In the genomic region with DNA sequence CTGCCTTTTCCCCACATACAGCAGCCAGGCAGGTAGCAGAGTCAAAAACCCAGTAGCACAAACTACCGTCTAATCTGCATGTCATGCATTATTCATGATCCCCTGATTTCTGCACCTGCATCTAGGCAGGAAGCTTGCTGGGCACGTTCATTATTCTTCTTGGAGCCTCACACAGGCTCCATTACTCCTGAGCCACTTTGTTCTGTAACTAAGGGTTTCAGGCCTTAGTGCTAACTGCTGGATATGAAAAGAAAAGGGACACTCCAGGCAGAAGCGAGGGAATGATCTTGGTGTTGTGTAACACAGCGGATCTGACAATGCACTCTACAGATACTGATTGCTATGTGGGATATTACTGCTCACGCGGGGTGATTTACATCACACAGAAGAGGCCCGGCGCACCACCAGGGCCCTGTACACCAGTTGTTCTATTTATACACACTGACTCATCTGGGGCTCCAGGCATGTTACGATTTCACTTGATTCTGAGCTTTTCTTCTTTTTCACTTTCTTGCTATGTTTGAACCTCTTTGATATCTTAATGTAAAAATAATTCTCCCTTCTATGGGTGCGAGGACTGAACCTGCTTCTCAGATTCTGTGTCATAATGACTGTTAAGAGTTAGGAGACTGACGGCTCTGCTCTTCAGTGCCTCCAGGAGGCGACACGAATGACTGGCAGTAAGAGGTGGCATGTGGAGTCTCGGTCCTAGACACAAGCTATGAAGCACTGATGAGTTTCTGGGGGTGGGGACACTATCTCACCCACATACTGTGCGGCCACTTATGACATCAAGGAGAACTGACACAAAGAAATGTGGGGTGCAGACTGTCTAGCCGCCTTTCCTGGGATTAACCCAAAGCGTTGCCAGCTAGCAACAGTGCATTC, we compare ENCODE assay signal across 9 mouse cellular contexts.
DNase-seq lines count a peak whose midpoint lies in the region; ATAC-seq and TF ChIP-seq lines count a peak whose summit lies in the region.
"Had no signal": no experiment of that assay in that cellular context is flagged by ENCODE, and none has a peak within 500 bp of the region (broad histone marks: within the 10 kb centered on the region; RNA-seq: fewer than 3 reads in every experiment).

No protein-coding gene starts in this region.

- H3K9me3 ChIP-seq in heart, embryonic 16.5 days (replicated peaks; ENCODE audit: control insufficient read depth, low read length) = no peaks in the 10 kb centered on the region
- H3K9me3 ChIP-seq in E14TG2a.4 (ENCODE audit: low read length) = no peaks in the 10 kb centered on the region
- no peaks in the 10 kb centered on the region for H3K9me3 ChIP-seq in embryonic facial prominence, embryonic 14.5 days (ENCODE audit: control insufficient read depth, low read length)
- H3K9me3 ChIP-seq: megakaryocyte, embryonic 14.5 days had no signal

- no peak overlapping the region for H3K27ac ChIP-seq in heart, embryonic 16.5 days (ENCODE audit: low read length)
- no peak overlapping the region; the same call in 1 of the 2 replicates for H3K27ac ChIP-seq in embryonic facial prominence, embryonic 14.5 days (replicated peaks; ENCODE audit: low read depth, low read length)
- H3K27ac ChIP-seq in cerebellum, adult 2 months (ENCODE audit: insufficient read depth, low read length) = no peak overlapping the region

- no peaks in the 10 kb centered on the region for H3K36me3 ChIP-seq in heart, embryonic 16.5 days (ENCODE audit: control insufficient read depth, insufficient read depth)
- no peaks in the 10 kb centered on the region; the same call in 1 of the 2 replicates for H3K36me3 ChIP-seq in E14TG2a.4 (ENCODE audit: insufficient read depth, low read length)
- peaks cover 13% of the 10 kb centered on the region for H3K36me3 ChIP-seq in embryonic facial prominence, embryonic 14.5 days (ENCODE audit: control insufficient read depth, insufficient read depth, low read length)

- DNase-seq in heart, postnatal 4 days = no peak
- peak; percentile 21 for DNase-seq in embryonic facial prominence, embryonic 14.5 days (ENCODE audit: low spot score)
- DNase-seq in left cerebral cortex, adult 9 months (ENCODE audit: low spot score in 2 of 2) = peak; percentile 23 to 39
- DNase-seq in urinary bladder, postnatal 10 days (ENCODE audit: low spot score) = no peak
- DNase-seq in cerebellum, postnatal 14 days = no peak
- DNase-seq in cerebellum, adult 2 months = no peak

- no peak overlapping the region for H3K9ac ChIP-seq in heart, embryonic 16.5 days (ENCODE audit: low read length)
- H3K9ac ChIP-seq in embryonic facial prominence, embryonic 14.5 days (ENCODE audit: low read depth, low read length) = no peak overlapping the region

- no peaks in the 10 kb centered on the region for H3K27me3 ChIP-seq in heart, embryonic 16.5 days (ENCODE audit: control insufficient read depth, insufficient read depth, low read length)
- no peaks in the 10 kb centered on the region for H3K27me3 ChIP-seq in E14TG2a.4 (ENCODE audit: insufficient read depth, low read length)
- no peaks in the 10 kb centered on the region for H3K27me3 ChIP-seq in embryonic facial prominence, embryonic 14.5 days (replicated peaks; ENCODE audit: control insufficient read depth, insufficient read depth, low read length)
- no peaks in the 10 kb centered on the region for H3K27me3 ChIP-seq in cerebellum, adult 2 months (ENCODE audit: control insufficient read depth, insufficient read depth, low read length)
- H3K27me3 ChIP-seq: megakaryocyte, embryonic 14.5 days had no signal

- no peak for TF ChIP-seq CTCF in E14TG2a.4 (conservative IDR thresholded peaks at IDR 0.05; ENCODE audit: low read length)
- no peak for TF ChIP-seq CTCF in cerebellum, adult 2 months (IDR thresholded peaks at IDR 0.05; ENCODE audit: borderline replicate concordance, insufficient read depth, low read depth, low read length)

- H3K4me3 ChIP-seq in heart, embryonic 16.5 days (ENCODE audit: low read length) = no peak overlapping the region
- 0 out of 2 replicates have a peak overlapping the region, but pooled peaks have one; percentile 8 for H3K4me3 ChIP-seq in E14TG2a.4 (replicated peaks; ENCODE audit: low read length)
- H3K4me3 ChIP-seq in embryonic facial prominence, embryonic 14.5 days (ENCODE audit: low read depth, low read length) = no peak overlapping the region
- no peak overlapping the region for H3K4me3 ChIP-seq in cerebellum, adult 2 months (replicated peaks; ENCODE audit: insufficient read depth, low read depth, low read length)
- H3K4me3 ChIP-seq: megakaryocyte, embryonic 14.5 days had no signal

- peak overlapping the region; percentile 13; the same call in 1 of the 2 replicates for H3K4me2 ChIP-seq in heart, embryonic 16.5 days (ENCODE audit: low read depth, low read length)
- H3K4me2 ChIP-seq in embryonic facial prominence, embryonic 14.5 days (ENCODE audit: low read depth, low read length) = no peak overlapping the region

- H3K4me1 ChIP-seq in heart, embryonic 16.5 days (ENCODE audit: control insufficient read depth, insufficient read depth, low read length) = peaks cover 23% of the 10 kb centered on the region
- peaks cover 28% of the 10 kb centered on the region for H3K4me1 ChIP-seq in E14TG2a.4 (replicated peaks; ENCODE audit: low read depth, low read length)
- peaks cover 19% of the 10 kb centered on the region for H3K4me1 ChIP-seq in embryonic facial prominence, embryonic 14.5 days (ENCODE audit: control insufficient read depth, insufficient read depth, low read length)
- H3K4me1 ChIP-seq in cerebellum, adult 2 months (ENCODE audit: control insufficient read depth, insufficient read depth, low read length) = no peaks in the 10 kb centered on the region; the same call in 1 of the 2 replicates

- 53% methylated on average over 17 of the region's 17 CpGs for WGBS in heart, embryonic 16.5 days
- 71% methylated on average over 17 of the region's 17 CpGs for WGBS in embryonic facial prominence, embryonic 14.5 days
- WGBS in cerebellum, adult 2 months = 62% methylated on average over 17 of the region's 17 CpGs

- ATAC-seq in heart, embryonic 16.5 days (replicated peaks; ENCODE audit: extremely low read depth, insufficient read depth, low FRiP score) = no peak
- peak; percentile 12; the same call in 1 of the 2 replicates for ATAC-seq in embryonic facial prominence, embryonic 14.5 days (ENCODE audit: low read depth)

- TF ChIP-seq POLR2A in cerebellum, adult 2 months (IDR thresholded peaks at IDR 0.05; ENCODE audit: borderline replicate concordance, insufficient read depth, low read length) = no peak

Comparison
In these comparisons a context has a peak if more than half of its experiments do, and no peak if none do; other contexts are left out.
1. DNase-seq: peak in embryonic facial prominence, embryonic 14.5 days (single experiment) and left cerebral cortex, adult 9 months (2 of 2); none in heart, postnatal 4 days (single experiment), urinary bladder, postnatal 10 days (single experiment), cerebellum, postnatal 14 days (0 of 2) and cerebellum, adult 2 months (0 of 2).